Mouse (Mus musculus): ENCODE data around the gene Fmnl2. TPM values are rescaled to one million over a fixed set of nuclear protein-coding genes. Genes with fewer than 3 reads are reported as not detected.

The Fmnl2 gene
- total RNA-seq (2015; ENCODE audit: low replicate concordance) (1.3 and 11.5 TPM in 2 replicates), total RNA-seq (2017; ENCODE audit: low replicate concordance) (1.4 and 2.8 TPM in 2 replicates)

DNA sequence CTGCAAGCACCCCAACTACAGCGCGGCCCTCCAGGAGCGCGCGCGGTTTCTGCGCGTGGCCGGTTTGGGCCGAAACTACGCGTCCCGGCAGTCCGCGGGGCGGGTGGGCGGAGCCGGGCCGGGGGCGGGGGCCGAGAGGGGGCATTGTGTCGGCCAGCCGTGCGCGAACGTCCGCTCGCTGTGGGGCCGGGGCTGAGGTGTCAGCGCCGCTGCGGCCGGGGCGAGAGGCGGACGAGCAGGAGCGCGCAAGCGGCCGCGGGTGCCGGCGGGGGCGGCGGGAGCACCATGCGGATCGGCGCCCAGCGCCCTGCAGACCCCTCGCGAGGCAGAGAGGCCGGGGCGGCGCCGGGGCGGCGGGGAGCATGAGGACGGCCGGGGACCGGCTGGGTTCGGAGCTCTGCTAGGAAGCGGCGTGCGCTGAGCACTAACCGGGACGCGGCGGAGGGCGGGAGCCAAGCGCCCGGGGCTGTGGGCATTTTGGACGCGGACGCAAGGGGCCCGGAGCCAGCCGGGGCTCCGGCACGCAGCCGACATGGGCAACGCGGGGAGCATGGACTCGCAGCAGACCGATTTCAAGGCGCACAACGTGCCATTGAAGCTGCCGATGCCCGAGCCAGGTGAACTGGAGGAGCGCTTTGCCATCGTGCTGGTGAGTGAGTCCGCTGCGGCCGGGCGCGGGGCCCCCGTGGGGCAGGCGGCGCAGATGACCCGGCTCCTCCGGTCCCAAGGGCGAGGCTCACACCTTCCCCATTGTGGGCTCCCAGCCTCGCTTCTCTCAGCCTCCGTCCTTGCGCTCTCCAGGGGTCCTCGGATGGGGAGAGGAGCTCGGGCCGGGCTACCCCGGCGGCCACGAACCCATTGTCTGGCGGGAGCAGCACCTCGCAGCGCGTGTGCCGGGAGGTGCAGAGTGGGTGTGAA, at the start of gene Fmnl2:
TSS of gene Fmnl2 (plus strand) at position 250 of the 918 bp plus-strand sequence.
- no peak for ATAC-seq (replicated peaks; ENCODE audit: low FRiP score, poor library complexity, severe bottlenecking)

DNA sequence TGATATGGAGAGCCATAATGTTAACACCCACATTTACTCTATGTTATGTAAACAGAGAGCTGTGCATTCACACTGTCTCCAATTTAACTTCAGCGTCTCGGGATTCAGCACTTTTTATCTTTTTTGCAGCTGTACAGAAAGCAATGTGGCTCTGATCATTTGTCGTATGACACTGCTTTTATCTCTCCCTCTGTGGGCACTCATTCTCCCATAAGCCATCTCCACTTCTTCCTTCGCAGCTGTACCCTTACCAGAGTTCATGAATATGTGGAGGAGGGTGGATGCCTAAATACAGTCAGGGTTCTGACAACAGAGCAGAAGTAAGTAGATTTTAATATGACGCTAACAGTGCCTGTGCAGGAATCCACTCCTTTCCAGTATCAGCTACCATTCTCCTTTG, 47.7 kb upstream of the Fmnl2 start:
- ATAC-seq (replicated peaks; ENCODE audit: low FRiP score, poor library complexity, severe bottlenecking), result no peak

DNA sequence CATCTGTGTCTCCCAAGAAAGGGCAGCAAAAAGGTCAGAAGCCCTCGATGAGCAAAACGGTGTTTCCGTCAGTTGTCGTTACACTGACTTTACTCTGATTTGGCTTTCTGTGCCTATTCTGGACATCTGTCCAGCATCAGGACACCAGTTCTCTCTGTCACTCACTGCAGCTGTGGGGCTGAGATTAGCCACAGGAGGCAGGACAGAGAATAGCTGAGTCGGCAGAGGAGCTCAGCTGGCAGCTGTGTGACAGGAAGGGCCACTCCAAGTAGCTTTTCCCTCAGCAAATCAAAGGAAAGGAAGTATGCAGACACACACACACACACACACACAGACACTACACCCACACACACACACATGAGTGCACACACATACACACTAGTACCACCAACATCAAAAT, 46.0 kb upstream of the Fmnl2 start:
- ATAC-seq (replicated peaks; ENCODE audit: low FRiP score, poor library complexity, severe bottlenecking), result no peak

DNA sequence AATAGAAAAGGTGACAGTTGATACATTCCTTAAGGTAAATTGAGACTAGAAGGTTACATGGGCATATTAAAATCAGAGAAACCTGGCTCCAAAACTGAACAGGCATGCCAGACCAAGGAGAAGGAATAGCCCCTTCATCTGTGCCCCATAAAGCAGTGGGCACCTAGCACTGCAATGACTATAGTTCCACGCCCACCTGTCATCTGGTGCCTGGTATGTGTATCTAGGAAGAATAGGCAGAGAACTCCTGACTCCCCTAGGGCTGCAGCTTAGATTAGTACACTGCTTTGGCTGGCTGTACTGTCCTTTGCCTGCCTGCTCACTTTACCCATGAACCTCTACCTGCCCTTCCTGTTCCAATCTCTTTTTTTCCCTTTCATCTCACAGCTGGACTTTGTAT, 40.3 kb upstream of the Fmnl2 start:
- ATAC-seq (replicated peaks; ENCODE audit: low FRiP score, poor library complexity, severe bottlenecking), result no peak

DNA sequence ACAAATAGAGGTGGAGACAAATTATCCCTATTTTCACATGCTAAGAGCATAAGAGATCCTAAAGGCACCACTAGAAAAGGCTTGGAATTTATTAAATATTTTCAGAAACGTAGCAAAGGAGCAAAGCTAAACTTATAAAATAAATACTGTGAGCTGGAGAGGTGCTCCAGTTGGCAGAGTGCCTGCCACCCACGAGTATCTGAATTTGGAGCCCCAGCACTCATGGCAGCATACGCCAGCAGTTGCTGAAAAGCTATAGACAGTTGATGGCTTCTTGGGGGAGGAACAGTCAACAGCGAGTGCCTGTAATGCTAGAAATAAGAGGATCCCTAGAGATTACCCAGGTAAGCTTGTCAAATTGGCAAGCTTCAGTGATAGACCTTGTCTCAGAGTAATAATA, 38.7 kb upstream of the Fmnl2 start:
- no peak for ATAC-seq (replicated peaks; ENCODE audit: low FRiP score, poor library complexity, severe bottlenecking)

DNA sequence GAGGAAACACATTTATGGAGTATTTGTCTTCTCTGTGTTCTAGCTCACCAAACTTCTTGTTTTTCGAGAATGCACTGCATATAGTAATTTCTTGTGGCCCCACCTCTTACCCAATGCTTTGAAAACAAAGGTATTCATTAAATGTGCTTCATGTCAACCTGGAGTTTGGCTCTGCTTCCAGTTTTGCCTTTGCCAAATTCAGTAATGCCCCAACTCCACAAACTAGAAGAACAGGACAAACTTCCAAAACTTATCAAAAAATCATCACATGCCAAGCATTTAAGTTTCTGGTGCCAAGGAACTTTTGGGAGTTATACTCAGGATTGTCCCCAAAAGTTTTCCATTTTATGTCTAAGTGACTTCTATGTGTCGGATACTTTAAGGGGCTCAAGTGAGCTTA, 35.4 kb upstream of the Fmnl2 start:
- ATAC-seq (replicated peaks; ENCODE audit: low FRiP score, poor library complexity, severe bottlenecking), result no peak

DNA sequence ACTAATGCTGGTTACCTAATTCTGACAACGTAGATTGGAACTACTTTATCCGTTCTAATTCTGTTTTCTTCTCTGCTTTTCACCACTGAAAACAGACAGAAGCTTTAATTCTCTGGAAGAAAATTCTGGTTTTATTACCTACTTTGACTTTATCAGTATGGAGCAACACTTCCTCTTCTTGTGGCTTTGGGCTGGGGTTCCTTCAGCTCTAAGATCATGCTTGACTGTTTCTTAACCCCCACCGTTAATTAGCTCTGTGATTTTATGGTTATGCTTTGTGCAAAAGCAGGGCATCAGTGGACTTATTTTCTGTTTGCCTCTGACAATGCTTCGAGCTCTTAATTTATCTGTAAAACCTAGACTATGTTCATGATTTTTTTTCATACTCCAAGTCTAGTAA, 29.6 kb upstream of the Fmnl2 start:
- no peak for ATAC-seq (replicated peaks; ENCODE audit: low FRiP score, poor library complexity, severe bottlenecking)

DNA sequence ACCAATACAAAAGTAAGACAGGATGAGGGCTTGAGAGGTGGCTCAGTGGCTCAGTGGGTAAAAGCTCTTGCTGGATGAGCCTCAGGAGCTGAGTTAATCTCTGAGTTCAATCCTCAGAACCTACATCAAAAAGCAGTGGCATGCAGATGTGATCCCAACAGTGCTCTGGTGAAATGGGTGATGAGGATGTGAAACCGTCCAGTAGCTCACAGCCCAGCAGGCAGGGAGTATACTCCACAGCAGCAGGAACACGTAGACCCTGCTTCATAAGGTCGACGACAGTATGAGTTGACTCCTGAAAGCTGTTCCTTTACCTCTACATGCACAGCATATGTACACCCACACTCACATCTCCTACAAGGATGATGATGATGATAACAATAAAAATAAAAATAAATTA, 27.1 kb upstream of the Fmnl2 start:
- ATAC-seq (replicated peaks; ENCODE audit: low FRiP score, poor library complexity, severe bottlenecking), result no peak

DNA sequence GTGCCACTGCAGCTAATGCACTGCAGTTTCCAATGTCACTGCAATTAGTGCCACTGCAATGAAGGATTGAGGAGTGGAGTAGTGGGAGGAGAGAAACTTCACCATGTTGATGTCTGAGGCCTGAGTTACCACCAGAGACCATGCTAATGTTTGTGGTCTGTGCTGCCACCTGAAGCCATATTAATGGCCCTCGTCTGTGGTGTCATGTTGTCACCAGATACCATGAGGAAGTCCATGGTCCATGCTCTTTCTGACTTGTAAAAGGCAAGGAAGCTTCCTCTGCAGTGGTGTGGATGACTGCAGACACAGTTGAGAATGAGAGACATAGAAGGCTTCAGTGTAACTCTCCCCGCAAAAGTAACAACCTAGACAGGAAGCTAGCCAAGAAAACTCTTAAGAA, 26.1 kb upstream of the Fmnl2 start:
- no peak for ATAC-seq (replicated peaks; ENCODE audit: low FRiP score, poor library complexity, severe bottlenecking)

DNA sequence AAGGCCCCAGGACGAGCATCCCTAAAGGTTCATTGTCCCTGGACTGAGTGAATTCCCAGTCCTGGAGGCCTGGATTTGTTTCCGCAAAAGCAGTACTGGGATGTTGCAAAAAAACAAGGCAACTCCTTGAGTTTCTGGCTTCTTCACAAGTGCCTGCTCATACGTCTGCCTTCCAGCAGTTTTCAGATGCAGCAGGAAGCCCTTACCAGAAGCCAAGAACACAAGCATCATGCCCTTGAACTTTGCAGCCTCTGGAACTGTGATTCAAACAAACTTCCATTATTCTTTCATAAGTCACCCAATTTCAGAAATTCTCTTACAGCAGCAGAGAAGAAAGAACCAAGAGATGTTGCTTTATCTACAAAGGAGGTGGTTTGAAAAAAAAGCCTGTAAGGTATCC, 21.9 kb upstream of the Fmnl2 start:
- no peak for ATAC-seq (replicated peaks; ENCODE audit: low FRiP score, poor library complexity, severe bottlenecking)

DNA sequence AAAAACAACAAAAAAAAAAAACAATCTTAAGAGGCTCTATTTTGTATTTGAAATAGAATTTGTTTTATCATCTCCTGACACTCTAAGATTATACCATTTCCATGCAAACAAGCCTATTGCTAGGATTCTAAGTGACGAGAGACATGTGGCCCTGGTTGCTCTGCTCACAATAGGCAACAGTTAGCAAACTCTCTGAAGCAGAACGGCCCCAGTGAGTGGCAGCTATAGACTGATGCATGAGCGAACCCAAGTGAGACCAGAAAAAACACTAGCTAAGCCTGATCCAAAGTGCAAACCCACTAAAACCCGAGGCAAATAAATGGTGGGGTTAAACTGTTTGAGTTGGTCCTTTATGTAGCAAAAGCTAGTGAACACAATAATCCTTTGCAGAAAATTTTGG, 18.6 kb upstream of the Fmnl2 start:
- ATAC-seq (replicated peaks; ENCODE audit: low FRiP score, poor library complexity, severe bottlenecking), result no peak

DNA sequence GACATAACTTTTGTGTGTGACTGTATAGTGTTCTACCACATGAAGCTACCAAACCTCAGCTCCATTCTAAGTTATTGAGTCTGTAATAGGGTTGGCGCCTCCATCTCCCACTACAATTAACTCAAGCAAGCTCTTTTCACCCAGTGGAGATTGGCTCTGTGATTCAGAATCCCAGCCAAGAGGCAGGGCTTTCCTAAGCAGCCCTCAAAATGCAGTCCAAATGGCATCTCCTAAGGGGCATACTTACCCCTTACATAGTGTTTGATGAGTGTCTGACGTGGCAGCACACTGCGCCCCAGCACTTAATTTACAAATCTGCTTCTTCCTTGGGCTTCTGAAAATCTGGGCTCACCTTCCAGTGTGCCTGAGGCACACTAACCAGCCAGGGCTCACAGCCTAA, 17.8 kb upstream of the Fmnl2 start:
- no peak for ATAC-seq (replicated peaks; ENCODE audit: low FRiP score, poor library complexity, severe bottlenecking)

DNA sequence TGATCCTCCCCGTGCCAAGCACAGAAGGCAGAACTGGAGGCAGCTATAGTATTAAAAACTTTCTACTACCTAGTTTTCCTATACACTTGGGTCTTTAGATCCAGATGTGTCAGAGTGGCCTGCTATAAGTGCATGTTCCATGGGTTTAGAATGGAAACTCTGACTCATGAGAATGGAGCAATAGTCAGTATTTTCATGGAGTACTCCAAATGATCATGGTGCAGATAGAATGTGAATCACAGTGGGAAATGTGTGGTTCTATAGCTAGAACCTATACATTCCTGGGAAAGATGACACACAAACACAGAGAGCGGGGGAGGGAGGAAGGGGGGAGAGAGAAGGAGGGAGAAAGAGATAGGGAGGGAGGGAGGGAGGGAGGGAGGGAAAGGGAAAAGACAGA, 13.8 kb upstream of the Fmnl2 start:
- ATAC-seq (replicated peaks; ENCODE audit: low FRiP score, poor library complexity, severe bottlenecking), result no peak

DNA sequence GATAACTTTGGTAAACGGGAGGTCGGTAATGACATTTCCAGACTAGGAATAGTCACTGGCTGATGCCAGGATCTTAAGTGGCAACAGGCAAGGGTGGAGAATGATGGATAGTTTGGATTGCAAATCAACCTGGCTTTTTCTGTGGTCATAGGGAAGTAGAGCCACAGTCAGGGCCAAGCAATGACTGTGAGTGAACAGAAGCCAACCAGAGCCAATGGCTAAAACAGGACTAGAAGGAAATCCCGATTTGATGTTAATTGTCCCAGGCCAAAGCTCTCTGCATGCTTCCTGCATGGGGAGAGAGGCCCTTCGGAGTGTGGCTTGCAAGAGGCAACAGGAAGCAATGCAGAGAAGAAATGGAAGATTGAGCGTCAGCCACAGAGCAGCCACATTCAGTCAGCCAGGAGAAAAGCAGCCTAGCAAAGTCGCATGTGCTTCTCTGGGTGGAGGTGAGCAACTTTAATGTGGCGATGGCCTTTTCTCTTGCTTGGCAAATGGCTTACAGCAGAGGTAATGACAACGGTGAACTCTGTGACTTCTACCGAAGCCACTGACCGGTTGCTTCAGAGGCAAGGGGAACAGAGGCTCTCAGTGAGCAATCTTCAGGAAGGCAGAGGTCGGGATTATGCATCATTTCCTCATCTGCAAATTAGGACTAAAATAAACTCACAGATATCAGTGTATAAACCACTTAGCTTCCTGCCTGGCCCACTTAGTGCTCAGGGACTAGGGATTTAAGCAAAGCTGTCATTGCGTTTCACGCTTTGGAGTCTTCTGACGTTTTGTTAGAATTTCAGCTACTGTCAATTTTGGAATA, 12.5 kb upstream of the Fmnl2 start:
- ATAC-seq (replicated peaks; ENCODE audit: low FRiP score, poor library complexity, severe bottlenecking), result no peak

DNA sequence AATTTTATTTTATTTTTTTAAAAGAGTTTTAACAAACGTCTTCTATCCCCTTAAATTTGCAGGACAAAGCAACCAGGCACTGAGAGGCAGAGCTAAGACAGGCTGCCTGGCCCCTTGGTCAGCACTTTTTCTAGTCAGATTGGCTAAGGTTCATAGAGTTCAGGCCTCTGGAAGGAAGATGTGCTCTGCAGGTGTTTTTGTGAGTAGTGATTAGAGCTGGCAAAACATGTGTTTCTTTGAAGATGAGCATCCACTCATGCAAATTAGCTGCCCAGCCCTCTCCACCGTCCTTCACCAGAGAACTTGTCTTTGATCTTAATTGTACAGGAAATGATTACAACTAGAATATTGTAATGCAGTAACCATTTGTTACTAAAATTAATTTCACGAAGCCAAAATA, 11.2 kb upstream of the Fmnl2 start:
- ATAC-seq (replicated peaks; ENCODE audit: low FRiP score, poor library complexity, severe bottlenecking), result no peak

DNA sequence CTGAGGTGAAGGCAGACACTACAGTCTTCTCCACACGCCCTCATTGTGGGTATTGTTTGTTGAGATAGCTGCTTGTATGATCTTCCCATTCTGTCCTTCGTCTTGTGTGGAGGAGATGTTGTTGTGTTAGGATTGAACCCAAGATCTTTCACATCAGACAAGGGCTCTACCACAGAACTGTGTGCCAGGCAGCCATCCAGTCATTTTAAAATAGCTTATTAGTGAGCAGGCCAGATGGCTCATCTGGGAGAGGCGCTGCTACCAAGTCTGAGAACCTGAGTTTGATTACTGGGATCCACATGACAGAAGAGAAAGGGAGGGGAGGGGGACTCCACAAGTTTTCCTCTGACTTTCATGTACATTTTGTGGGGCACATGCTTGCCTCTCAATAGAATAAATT, 8.6 kb upstream of the Fmnl2 start:
- ATAC-seq (replicated peaks; ENCODE audit: low FRiP score, poor library complexity, severe bottlenecking), result no peak

DNA sequence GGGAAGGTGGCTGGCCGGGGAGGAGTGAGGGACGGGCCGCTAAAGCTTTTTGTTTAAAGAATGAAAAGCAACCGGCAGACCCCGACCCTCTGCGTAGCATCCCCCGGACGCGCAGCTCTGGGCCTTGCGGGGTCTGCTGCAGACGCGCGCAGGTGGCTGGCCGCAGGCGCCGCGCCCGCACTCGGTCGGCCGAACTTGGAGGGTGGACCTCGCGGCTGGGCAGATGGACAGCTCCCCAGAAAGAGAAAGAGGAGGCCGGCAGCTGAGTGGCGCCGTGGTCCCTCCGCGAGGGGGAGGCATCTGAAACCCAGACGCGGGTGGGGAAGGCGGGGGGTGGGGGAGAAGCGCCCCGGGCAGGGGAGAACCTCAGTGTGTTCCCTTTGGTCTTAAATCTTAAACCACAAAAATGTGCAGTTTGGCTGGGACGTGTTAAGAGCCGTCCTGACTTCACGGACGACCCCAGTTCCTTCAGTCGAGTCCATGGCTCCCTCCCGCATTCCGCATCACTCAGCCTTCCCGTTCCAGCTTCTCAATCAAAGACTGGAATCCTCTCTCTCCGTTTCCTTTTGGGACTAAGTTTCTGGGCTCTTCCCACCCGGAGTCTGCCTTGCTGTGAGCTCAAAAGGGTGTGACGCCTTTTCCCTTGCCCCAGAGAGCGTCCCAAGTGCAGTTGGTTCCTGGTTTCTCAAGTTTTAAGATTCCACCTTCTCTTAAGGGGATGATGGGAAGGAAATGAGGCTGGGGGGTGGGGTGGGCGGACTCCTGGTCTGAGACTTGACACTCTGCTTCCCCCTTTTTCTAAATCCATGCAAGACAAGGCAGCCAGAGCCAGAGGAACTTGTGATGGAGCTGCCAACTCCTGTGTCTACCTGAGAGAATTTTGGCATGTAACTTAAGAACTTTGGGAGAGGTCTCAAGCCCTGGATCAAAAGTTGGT, 1.1 kb downstream of the Fmnl2 start:
- no peak for ATAC-seq (replicated peaks; ENCODE audit: low FRiP score, poor library complexity, severe bottlenecking)

DNA sequence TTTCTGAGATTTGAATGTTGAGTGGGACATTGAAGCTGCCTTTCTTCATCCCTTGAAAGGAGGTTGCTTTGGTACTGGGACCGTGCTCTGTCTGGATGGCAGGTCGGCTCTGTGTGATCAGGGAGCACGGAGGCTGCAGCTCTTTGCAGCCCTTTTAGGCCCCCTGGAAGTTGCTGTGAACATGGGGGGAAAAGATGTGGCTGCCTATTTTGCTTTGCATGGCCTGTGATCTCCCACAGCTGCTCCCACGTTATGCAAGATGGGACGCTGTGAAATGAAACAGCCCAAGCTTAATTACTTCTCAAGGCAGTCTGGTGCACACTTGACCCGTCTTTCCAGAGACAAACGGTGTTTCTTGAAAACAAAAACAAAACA, 1.8 kb downstream of the Fmnl2 start:
- ATAC-seq (replicated peaks; ENCODE audit: low FRiP score, poor library complexity, severe bottlenecking), result no peak

DNA sequence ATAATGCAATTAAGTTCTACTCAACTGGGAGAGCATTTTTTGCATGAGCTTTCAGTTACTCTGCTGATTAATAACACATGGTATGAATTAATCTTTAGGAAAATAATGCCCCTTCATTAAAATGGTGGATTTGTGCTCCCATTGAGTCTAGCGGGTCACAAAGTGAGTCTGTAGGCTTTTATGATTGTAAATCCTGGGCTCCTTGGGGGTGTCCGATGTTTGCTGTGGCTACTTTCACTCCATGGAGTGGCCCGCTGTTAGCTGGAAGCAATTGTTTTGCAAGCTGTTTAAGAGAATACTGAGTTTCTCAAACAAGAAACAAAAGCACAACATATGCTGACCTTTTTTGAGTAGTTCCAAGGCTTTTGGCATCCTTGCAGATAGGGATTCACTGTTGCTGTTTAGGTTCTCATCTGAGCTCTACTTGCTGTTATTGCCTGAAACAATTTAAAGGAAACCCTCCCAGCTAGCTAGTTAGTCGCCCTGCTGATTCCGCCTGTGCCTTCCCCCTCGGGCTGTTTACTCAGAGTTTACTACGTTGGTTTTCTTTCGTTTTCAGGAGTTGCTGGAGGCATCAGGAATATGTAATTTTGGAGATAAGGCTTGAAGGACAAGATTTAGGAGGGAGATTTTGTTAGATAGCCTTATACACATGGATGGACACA, 2.6 kb downstream of the Fmnl2 start:
- ATAC-seq (replicated peaks; ENCODE audit: low FRiP score, poor library complexity, severe bottlenecking), result no peak
